Mouse (Mus musculus): ENCODE data around the gene Csf2rb. TPM values are rescaled to one million over a fixed set of nuclear protein-coding genes. Genes with fewer than 3 reads are reported as not detected.
A peak's percentile ranks its signal among the peaks of the same experiment; 100 is the strongest.

Csf2rb gene
- polyA plus RNA-seq, 1 experiment from 2014 or later = 0.91 TPM

- H3K9me3 ChIP-seq = no peaks in the 10 kb centered on the region
- peaks cover 24% of the 10 kb centered on the region for H3K27me3 ChIP-seq
- H3K27ac ChIP-seq = no peak overlapping the region
- no peaks in the 10 kb centered on the region for H3K4me1 ChIP-seq
- H3K4me3 ChIP-seq (replicated peaks) = no peak overlapping the region
- no peaks in the 10 kb centered on the region for H3K36me3 ChIP-seq (replicated peaks)
- 80% methylated on average over 3 of the region's 3 CpGs for WGBS
- no peak overlapping the region for H3K9ac ChIP-seq
- ATAC-seq (ENCODE audit: low FRiP score) = no peak
- no peak overlapping the region for H3K4me2 ChIP-seq
Observed at GRCm38 (mm10) chr15:78367811-78368210, 42.3 kb downstream of the Csf2rb start.

GRCm38 (mm10) chr15:78368926-78369346 lies 43.4 kb downstream of the Csf2rb start:
- Histone ChIP-seq H3K9ac (no peak overlapping the region), H3K4me1 (no peaks in the 10 kb centered on the region), H3K27ac (no peak overlapping the region), H3K4me3 (replicated peaks) (no peak overlapping the region), H3K36me3 (replicated peaks) (no peaks in the 10 kb centered on the region), H3K27me3 (peaks cover 24% of the 10 kb centered on the region), H3K4me2 (no peak overlapping the region), H3K9me3 (no peaks in the 10 kb centered on the region)
- ATAC-seq (ENCODE audit: low FRiP score) = no peak
- 14% methylated on average over 8 of the region's 8 CpGs for WGBS

DNA sequence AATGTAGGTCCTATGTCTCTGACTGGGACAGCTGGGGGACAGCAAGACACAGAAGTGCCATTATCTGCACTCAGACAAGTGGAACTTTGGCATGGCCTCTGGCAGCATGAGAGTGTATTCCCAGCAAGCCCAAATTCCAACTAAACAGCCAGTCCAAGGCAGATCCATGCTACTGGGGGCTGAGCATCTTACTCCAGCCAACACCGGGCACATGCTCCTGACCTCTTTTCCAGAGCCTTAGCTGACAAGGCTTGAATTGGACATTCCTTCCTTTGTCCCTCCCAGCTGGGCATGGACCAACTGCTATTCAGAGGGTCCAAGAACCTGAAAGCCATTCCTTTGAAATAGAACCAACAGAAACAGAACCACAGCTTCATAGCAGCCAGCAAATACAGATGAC lies 44.1 kb downstream of the Csf2rb start:
- no peak overlapping the region for H3K9ac ChIP-seq
- H3K27ac ChIP-seq = no peak overlapping the region
- peaks cover 24% of the 10 kb centered on the region for H3K27me3 ChIP-seq
- no peak overlapping the region for H3K4me3 ChIP-seq (replicated peaks)
- H3K36me3 ChIP-seq (replicated peaks) = no peaks in the 10 kb centered on the region
- H3K4me1 ChIP-seq = no peaks in the 10 kb centered on the region
- 23% methylated on average over 1 of the region's 1 CpGs for WGBS
- no peak overlapping the region for H3K4me2 ChIP-seq
- no peaks in the 10 kb centered on the region for H3K9me3 ChIP-seq
- ATAC-seq (ENCODE audit: low FRiP score) = no peak

- ATAC-seq (ENCODE audit: low FRiP score) = no peak
Observed at GRCm38 (mm10) chr15:78372796-78373195, 47.2 kb downstream of the Csf2rb start.

GRCm38 (mm10) chr15:78374204-78374603 lies 48.7 kb downstream of the Csf2rb start:
- no peak for ATAC-seq (ENCODE audit: low FRiP score)

More at GRCm38 (mm10) chr15:78372796-78373195, 47.2 kb downstream of the Csf2rb start:
- Histone ChIP-seq H3K27ac (no peak overlapping the region), H3K9me3 (no peaks in the 10 kb centered on the region), H3K9ac (no peak overlapping the region), H3K4me2 (no peak overlapping the region), H3K36me3 (replicated peaks) (no peaks in the 10 kb centered on the region), H3K27me3 (peaks cover 20% of the 10 kb centered on the region), H3K4me1 (no peaks in the 10 kb centered on the region), H3K4me3 (replicated peaks) (no peak overlapping the region)
- 84% methylated on average over 3 of the region's 3 CpGs for WGBS

DNA sequence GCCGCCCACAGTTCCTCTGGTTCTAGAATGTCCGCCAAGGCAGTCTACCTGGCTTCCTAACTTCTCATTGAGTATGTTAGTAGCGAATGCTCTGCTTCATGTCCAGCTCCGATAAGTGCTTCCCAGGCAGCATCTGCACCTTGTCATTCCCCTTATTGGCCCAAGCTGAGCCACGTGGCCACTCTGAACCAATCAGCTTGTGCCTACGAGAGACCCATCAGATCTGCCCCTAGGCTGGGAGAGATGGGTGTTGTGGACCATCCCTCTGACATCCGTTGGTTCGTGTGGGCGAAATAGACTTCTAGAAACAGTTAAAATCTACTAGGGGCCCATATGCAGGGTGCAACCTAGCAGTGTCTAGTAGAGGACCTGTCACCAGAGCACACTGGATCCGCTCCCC lies 52.3 kb downstream of the Csf2rb start:
- Histone ChIP-seq H3K9me3 (no peaks in the 10 kb centered on the region), H3K27me3 (no peaks in the 10 kb centered on the region), H3K36me3 (replicated peaks) (no peaks in the 10 kb centered on the region), H3K27ac (no peak overlapping the region), H3K4me1 (no peaks in the 10 kb centered on the region), H3K9ac (no peak overlapping the region), H3K4me3 (replicated peaks) (no peak overlapping the region), H3K4me2 (no peak overlapping the region)
- 85% methylated on average over 10 of the region's 10 CpGs for WGBS
- no peak for ATAC-seq (ENCODE audit: low FRiP score)

More at GRCm38 (mm10) chr15:78374204-78374603, 48.7 kb downstream of the Csf2rb start:
- H3K36me3 ChIP-seq (replicated peaks) = no peaks in the 10 kb centered on the region
- no peak overlapping the region for H3K4me3 ChIP-seq (replicated peaks)
- H3K4me2 ChIP-seq = no peak overlapping the region
- H3K27ac ChIP-seq = no peak overlapping the region
- no peak overlapping the region for H3K9ac ChIP-seq
- peaks cover 8% of the 10 kb centered on the region for H3K27me3 ChIP-seq
- WGBS = 79% methylated on average over 3 of the region's 3 CpGs
- no peaks in the 10 kb centered on the region for H3K4me1 ChIP-seq
- no peaks in the 10 kb centered on the region for H3K9me3 ChIP-seq

DNA sequence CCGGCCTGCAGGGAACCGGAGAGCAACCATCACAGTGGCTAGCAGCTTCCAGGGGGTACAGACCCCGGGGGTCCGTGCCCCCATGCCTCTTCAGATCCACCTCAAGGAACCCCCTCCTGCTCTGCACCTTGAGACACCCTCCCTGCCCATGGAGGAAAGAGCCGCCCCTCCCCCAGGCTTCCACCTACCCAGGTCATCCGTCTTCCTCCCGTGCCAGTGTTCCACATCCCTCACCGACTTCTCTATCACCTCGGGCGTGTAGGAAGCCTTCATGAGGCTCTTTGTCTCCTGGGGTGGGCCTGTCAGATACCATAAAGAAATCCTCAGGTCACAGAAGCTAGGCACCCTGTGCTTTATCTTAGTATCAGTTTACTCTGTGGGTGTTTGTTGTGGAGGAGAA lies 53.0 kb downstream of the Csf2rb start:
- WGBS = 88% methylated on average over 10 of the region's 10 CpGs
- no peak overlapping the region for H3K27ac ChIP-seq
- no peaks in the 10 kb centered on the region for H3K9me3 ChIP-seq
- no peak overlapping the region for H3K4me3 ChIP-seq (replicated peaks)
- no peaks in the 10 kb centered on the region for H3K36me3 ChIP-seq (replicated peaks)
- ATAC-seq (ENCODE audit: low FRiP score) = no peak
- no peak overlapping the region for H3K9ac ChIP-seq
- no peaks in the 10 kb centered on the region for H3K4me1 ChIP-seq
- no peaks in the 10 kb centered on the region for H3K27me3 ChIP-seq
- H3K4me2 ChIP-seq = no peak overlapping the region

DNA sequence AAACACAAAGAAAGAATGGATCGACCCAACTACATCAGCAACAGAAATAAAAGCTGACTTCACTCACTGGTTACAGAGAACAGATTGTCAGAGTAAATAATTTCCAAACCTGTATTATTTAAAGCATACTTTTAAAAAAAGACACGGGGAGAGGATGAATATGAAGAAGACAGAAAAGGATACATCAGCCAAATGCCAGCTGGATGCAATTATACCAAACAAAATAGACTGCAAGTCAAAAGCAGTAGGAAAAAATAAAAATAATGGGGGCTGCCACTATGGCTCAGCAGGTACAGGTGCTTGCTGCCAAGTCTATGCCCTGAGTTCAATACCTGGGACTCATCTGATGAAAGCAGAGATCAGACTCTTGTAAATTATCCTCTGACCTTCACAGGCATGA lies 54.7 kb downstream of the Csf2rb start:
- no peak overlapping the region for H3K27ac ChIP-seq
- H3K4me1 ChIP-seq = no peaks in the 10 kb centered on the region
- no peaks in the 10 kb centered on the region for H3K36me3 ChIP-seq (replicated peaks)
- H3K4me3 ChIP-seq (replicated peaks) = no peak overlapping the region
- 79% methylated on average over 2 of the region's 2 CpGs for WGBS
- no peak overlapping the region for H3K4me2 ChIP-seq
- H3K27me3 ChIP-seq = no peaks in the 10 kb centered on the region
- no peak for ATAC-seq (ENCODE audit: low FRiP score)
- no peaks in the 10 kb centered on the region for H3K9me3 ChIP-seq
- H3K9ac ChIP-seq = no peak overlapping the region

GRCm38 (mm10) chr15:78380741-78381140 lies 55.2 kb downstream of the Csf2rb start:
- no peaks in the 10 kb centered on the region for H3K27me3 ChIP-seq
- H3K27ac ChIP-seq = no peak overlapping the region
- H3K9me3 ChIP-seq = no peaks in the 10 kb centered on the region
- ATAC-seq (ENCODE audit: low FRiP score) = no peak
- H3K4me1 ChIP-seq = no peaks in the 10 kb centered on the region
- no peak overlapping the region for H3K4me3 ChIP-seq (replicated peaks)
- H3K4me2 ChIP-seq = no peak overlapping the region
- WGBS = 48% methylated on average over 4 of the region's 4 CpGs
- H3K36me3 ChIP-seq (replicated peaks) = no peaks in the 10 kb centered on the region
- no peak overlapping the region for H3K9ac ChIP-seq

GRCm38 (mm10) chr15:78382115-78382514 lies 56.6 kb downstream of the Csf2rb start:
- WGBS = 76% methylated on average over 4 of the region's 4 CpGs
- no peak for ATAC-seq (ENCODE audit: low FRiP score)
- H3K27me3 ChIP-seq = no peaks in the 10 kb centered on the region

GRCm38 (mm10) chr15:78383450-78384219 lies 58.1 kb downstream of the Csf2rb start:
- 85% methylated on average over 11 of the region's 11 CpGs for WGBS
- H3K27ac ChIP-seq = no peak overlapping the region

More at GRCm38 (mm10) chr15:78382115-78382514, 56.6 kb downstream of the Csf2rb start:
- Histone ChIP-seq H3K27ac (no peak overlapping the region), H3K36me3 (replicated peaks) (no peaks in the 10 kb centered on the region), H3K9ac (peak overlapping the region; percentile 7; the same call in 1 of the 2 replicates), H3K9me3 (no peaks in the 10 kb centered on the region), H3K4me1 (no peaks in the 10 kb centered on the region), H3K4me3 (replicated peaks) (no peak overlapping the region), H3K4me2 (no peak overlapping the region)

DNA sequence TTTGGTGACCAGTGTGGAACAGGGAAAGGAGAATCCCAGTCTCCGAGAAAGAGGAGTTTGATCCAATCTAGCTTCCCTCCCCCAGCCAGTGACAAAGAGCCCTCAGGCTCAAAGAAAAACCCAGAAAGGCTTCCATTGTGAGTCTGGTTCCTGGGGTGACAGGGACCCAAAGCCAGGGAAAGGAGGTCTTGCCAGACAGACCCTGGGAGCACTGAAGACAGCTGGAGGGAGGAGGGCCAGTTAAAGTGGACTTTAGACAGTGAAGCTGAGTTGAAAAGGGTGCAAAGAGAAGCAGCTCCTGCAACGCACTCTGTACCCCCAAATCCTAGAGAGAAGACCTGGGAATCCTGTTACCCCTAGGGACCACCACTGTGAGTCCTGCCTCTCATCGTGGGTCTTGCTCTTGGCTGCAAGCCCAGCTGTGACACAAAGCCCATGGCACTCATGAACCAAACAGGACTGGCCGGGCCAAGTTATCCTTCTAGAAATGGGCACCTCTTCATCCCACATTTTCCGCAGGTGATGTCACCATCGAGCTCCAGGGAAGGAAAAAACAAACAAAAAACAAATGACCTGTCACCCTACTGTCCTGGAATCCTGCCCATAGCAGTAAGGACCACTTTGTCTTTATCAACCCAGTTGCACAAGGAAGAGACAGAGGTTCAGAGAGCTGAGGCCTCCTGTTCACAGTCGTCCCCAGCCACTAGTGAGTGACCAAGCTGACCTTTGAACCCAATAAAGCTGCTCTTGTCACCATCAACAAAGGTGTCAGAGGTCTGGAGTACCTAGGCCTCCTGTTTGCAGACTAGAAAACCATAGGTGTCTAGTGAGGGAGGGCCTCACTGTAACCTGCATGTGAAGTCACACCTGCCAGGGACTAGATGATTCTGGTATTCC lies 58.9 kb downstream of the Csf2rb start:
- Histone ChIP-seq H3K4me1 (no peaks in the 10 kb centered on the region), H3K36me3 (replicated peaks) (no peaks in the 10 kb centered on the region), H3K27me3 (no peaks in the 10 kb centered on the region), H3K4me3 (replicated peaks) (no peak overlapping the region), H3K9ac (no peak overlapping the region), H3K4me2 (no peak overlapping the region), H3K9me3 (no peaks in the 10 kb centered on the region), H3K27ac (no peak overlapping the region)
- ATAC-seq (ENCODE audit: low FRiP score) = no peak
- WGBS = 79% methylated on average over 7 of the region's 7 CpGs

More at GRCm38 (mm10) chr15:78383450-78384219, 58.1 kb downstream of the Csf2rb start:
- Histone ChIP-seq H3K9ac (no peak overlapping the region), H3K4me3 (replicated peaks) (no peak overlapping the region), H3K4me2 (no peak overlapping the region), H3K9me3 (no peaks in the 10 kb centered on the region), H3K36me3 (replicated peaks) (no peaks in the 10 kb centered on the region), H3K27me3 (no peaks in the 10 kb centered on the region), H3K4me1 (no peaks in the 10 kb centered on the region)
- ATAC-seq (ENCODE audit: low FRiP score) = no peak
